Comparison of ENCODE assay signal across 8 mouse cellular contexts in genomic region chr11:106612961-106613637, GRCm38 (mm10). TPM values are rescaled to one million over a fixed set of nuclear protein-coding genes. Genes with fewer than 3 reads are reported as not detected.
A peak's percentile ranks its signal among the peaks of the same experiment; 100 is the strongest.
DNase-seq lines count a peak whose midpoint lies in the region; ATAC-seq lines count a peak whose summit lies in the region.

Gene Tex2, minus strand, starts transcription at chr11:106613423.

- peak; percentile 72 for ATAC-seq in inflammation-experienced regulatory T-cells, adult 6 months
- peak; percentile 80 for ATAC-seq in megakaryocyte-erythroid progenitor cell, adult 5-6 weeks (replicated peaks; ENCODE audit: low FRiP score, low TSS enrichment, poor library complexity, severe bottlenecking)

- DNase-seq in adipocyte (ENCODE audit: low spot score) = peak; percentile 97
- peak; percentile 97 for DNase-seq in embryo, embryonic 10 days (ENCODE audit: low spot score)
- peak; percentile 99 for DNase-seq in gastrocnemius, postnatal 14 days
- DNase-seq in left cerebral cortex, postnatal 10 days (ENCODE audit: extremely low spot score in 1 of 2, low spot score in 2 of 2) = peak; percentile 94 to 99
- peak; percentile 98 for DNase-seq in right cerebral cortex, postnatal 25 days
- DNase-seq in yolk sac, embryonic 10.5 days (ENCODE audit: low spot score) = peak; percentile 96

- intact Hi-C loops in gastrocnemius, postnatal 14 days (cut with DNase I; ENCODE audit: low total_unique reads) = no loop called here
- intact Hi-C loops in left cerebral cortex, postnatal 10 days (cut with DNase I) = loop anchor here (5.0 kb wide), 1 partner anchor 111 kb away; no protein-coding TSS in a partner anchor

RNA-seq across cellular contexts. Expression of gene Tex2, which starts in this region (rescaled TPM):
- total RNA-seq in gastrocnemius, postnatal 14 days (2021) = 10 to 100 TPM; 25.2 to 26.5 TPM
- 10 to 100 TPM; 19.4 to 24.0 (median 23.4) TPM for polyA plus RNA-seq in inflammation-experienced regulatory T-cells, adult 6 months (2017; shearing (Covaris generic))
- total RNA-seq in left cerebral cortex, postnatal 10 days (2021) = 10 to 100 TPM; 86.8 to 91.8 TPM
- 23.4 and 24.2 TPM in 2 replicates for total RNA-seq in megakaryocyte-erythroid progenitor cell, adult 5-6 weeks (2014; fragmentation: Nextera tagmentation)
- total RNA-seq in megakaryocyte-erythroid progenitor cell, adult 5-6 weeks (2017) = 22.4 and 32.8 TPM in 2 replicates

Comparison
In these comparisons a context has a peak if more than half of its experiments do, and no peak if none do; other contexts are left out.
1. Peak in every context shown above with its lines: DNase-seq and ATAC-seq.